Mouse (Mus musculus) induced T-regulatory cell, adult 2 months (primary cell): ENCODE data around the gene Gm28635.
A peak's percentile ranks its signal among the peaks of the same experiment; 100 is the strongest.

Experiments
- DNase-seq: peaks from one replicate; pipeline ENCODE4 v3.0.0-alpha.2; 2012; ENCODE audit warnings: low read depth

Gene Gm28635

DNA sequence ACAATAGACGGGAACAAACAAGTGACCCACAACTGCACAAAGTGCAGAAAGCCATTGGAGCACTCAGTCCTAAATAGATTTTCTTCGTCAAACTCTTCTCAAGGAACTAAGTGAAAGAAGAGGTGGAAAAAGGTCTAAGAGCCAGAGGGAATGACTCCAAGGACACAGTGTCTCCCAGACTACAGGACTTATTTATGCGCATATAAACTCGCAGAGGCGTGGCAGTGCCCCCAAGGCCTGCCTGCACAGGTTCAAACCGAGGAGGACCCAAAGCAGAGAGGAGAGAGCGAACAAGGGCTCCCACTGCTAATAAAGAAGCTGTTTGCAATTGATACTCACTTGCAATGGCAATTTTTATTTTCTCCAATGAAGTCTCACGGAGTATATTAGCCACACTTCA, 92.1 kb downstream of the Gm28635 start:
- DNase-seq: no peak

- DNase-seq: peak; percentile 13
Measured at GRCm38 (mm10) chr2:84582286-84582685, 95.6 kb downstream of the Gm28635 start.

GRCm38 (mm10) chr2:84581208-84581607, 96.6 kb downstream of the Gm28635 start:
- peak; percentile 26 for DNase-seq

- DNase-seq: no peak
Measured at GRCm38 (mm10) chr2:84579311-84579710, 98.5 kb downstream of the Gm28635 start.

DNA sequence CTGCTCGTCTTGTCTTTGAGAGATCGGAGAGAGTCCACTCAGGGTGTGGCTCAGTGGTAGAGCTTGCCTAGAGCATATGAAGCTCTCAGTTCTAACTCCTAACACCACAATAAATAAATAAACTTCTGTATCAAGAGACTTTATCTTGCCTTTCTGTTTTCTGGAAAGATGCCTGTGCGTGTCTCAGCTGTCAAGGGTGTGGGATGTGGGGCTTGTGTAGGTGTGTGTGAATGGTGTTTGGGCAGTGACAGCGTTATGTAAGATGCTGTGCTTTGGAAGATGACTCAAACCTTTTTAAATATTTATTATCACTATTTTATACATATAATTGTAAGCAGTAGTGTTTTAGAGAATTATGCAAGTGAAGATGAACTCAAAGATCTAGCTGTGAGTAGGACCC, 103.7 kb downstream of the Gm28635 start:
- DNase-seq: no peak

DNA sequence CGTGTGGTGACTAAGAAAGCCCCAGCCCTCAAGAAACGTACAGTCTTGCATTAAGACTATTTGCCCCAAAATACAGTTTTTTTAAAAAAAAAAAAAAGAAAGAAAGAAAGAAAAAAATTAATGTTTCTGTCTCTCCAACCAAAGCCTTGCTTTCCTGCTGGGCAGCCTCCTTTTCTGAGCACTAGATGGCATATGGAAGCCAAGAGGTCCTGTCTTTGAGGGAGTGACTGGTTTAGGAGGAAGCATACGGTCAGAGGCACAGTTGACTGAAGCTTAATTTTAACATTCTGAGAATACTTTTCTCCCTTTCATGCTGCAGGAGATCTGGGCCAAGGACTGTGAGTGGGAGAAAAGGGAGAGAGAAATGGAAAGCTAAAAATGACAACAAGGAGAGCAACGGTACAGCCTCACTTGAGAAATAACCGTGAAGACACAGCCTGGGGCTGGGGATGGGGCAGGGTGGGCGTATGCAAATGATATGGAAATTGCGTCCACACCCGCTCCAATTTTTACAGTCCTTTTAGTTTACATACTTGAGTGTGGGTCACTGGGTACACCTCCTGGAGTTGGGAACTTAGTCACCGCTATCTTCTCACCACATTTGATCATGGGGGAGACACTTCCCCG, 120.8 kb downstream of the Gm28635 start:
- no peak for DNase-seq
